Mouse (Mus musculus): ENCODE data around the gene Hmgxb4. TPM values are rescaled to one million over a fixed set of nuclear protein-coding genes. Genes with fewer than 3 reads are reported as not detected.
A peak's percentile ranks its signal among the peaks of the same experiment; 100 is the strongest.

The Hmgxb4 gene
- polyA plus RNA-seq, 1 experiment from 2014 or later: 47.9 TPM

DNA sequence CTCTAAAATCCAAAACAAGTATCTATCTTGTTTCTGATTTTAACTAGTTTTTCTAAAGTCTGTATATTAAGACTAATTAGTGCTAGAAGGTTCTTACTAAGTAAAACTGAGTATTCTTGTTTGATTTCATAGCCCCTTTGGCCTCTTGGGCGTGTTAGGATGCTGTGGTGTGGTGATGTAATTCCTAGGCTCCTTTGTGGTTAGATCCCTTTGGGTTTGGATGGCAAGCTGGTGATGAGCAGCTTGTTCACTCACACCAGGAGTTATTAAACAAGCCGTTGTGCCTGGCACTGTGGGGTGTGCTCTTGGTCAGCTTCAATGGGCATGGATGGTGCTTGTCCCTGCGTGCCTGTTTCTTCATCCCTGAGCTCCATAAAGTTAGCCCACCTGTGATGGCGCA lies 60.2 kb downstream of the Hmgxb4 start:
- Histone ChIP-seq H3K27ac (replicated peaks) (no peak overlapping the region), H3K4me1 (no peaks in the 10 kb centered on the region), H3K4me2 (replicated peaks) (no peak overlapping the region), H3K9ac (replicated peaks) (no peak overlapping the region), H3K4me3 (no peak overlapping the region), H3K27me3 (no peaks in the 10 kb centered on the region), H3K36me3 (no peaks in the 10 kb centered on the region), H3K9me3 (no peaks in the 10 kb centered on the region)
- 90% methylated on average over 4 of the region's 4 CpGs for WGBS
- no peak for ATAC-seq (ENCODE audit: low FRiP score, low read depth)

DNA sequence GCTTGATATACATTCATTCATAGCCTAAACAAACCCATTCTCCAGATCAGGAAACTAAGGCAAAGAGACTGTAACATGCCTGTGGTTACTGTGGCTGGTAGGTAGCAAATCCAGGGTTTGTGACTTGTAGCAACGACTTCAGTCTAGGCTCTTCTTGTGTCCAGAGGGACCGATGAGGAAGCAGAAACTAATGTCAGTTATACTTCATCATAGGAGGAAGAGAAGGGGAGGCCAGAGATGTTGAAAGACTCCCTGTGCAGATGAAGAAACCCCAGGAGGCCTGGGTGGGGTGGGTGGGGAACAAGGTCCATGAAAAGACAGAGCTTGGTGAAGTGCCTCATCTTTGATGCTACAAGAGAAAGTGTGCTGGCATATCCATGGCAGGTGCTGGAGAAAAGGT lies 62.5 kb downstream of the Hmgxb4 start:
- Histone ChIP-seq H3K9me3 (no peaks in the 10 kb centered on the region), H3K27ac (replicated peaks) (no peak overlapping the region), H3K9ac (replicated peaks) (no peak overlapping the region), H3K4me3 (no peak overlapping the region), H3K4me2 (replicated peaks) (no peak overlapping the region), H3K4me1 (no peaks in the 10 kb centered on the region), H3K27me3 (no peaks in the 10 kb centered on the region), H3K36me3 (no peaks in the 10 kb centered on the region)
- 93% methylated on average over 2 of the region's 2 CpGs for WGBS
- no peak for ATAC-seq (ENCODE audit: low FRiP score, low read depth)

DNA sequence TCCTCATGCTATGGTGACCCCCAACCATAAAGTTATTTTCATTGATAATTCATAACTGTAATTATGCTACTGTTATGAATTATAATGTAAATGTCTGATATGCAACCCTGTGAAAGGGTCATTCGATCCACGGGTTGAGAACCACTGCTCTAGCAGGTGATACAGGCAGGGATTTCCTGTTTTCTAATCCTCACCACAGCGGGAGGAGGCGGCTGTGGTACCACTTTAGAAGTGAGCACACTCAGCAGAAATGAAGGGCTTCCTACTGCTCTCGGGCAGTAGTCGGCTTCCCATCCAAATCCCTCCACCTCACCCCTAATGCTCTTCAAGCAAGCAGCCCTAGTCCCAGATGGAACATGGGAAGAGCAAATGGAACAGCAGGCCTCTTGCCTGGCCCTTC lies 66.9 kb downstream of the Hmgxb4 start:
- ATAC-seq (ENCODE audit: low FRiP score, low read depth): no peak
- Histone ChIP-seq H3K4me1 (no peaks in the 10 kb centered on the region), H3K9ac (replicated peaks) (no peak overlapping the region), H3K4me2 (replicated peaks) (no peak overlapping the region), H3K27me3 (no peaks in the 10 kb centered on the region), H3K9me3 (no peaks in the 10 kb centered on the region), H3K4me3 (no peak overlapping the region), H3K36me3 (no peaks in the 10 kb centered on the region), H3K27ac (replicated peaks) (no peak overlapping the region)
- 73% methylated on average over 6 of the region's 6 CpGs for WGBS

DNA sequence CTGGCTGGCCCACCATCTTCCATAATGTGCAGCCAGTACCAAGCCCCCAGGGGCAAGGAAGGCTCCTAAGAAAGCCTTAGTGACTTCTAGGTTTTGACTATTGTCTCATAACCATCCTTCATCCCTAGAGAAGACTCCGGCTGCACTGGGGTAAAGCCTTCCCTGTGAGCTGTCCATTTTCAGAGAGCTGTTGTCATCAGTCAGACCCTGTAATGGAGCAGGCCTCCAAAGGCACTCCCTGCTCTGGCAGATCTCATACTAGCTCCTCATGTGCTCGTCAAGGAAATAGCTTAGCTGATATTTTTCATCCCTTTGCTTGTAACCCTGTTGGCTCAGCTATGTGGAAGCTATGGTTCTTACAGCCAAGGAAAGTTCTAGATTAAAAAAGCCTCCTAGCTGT lies 67.7 kb downstream of the Hmgxb4 start:
- 87% methylated on average over 2 of the region's 2 CpGs for WGBS
- Histone ChIP-seq H3K27ac (replicated peaks) (no peak overlapping the region), H3K27me3 (no peaks in the 10 kb centered on the region), H3K4me2 (replicated peaks) (no peak overlapping the region), H3K4me3 (no peak overlapping the region), H3K9me3 (no peaks in the 10 kb centered on the region), H3K36me3 (no peaks in the 10 kb centered on the region), H3K4me1 (no peaks in the 10 kb centered on the region), H3K9ac (replicated peaks) (no peak overlapping the region)
- no peak for ATAC-seq (ENCODE audit: low FRiP score, low read depth)

DNA sequence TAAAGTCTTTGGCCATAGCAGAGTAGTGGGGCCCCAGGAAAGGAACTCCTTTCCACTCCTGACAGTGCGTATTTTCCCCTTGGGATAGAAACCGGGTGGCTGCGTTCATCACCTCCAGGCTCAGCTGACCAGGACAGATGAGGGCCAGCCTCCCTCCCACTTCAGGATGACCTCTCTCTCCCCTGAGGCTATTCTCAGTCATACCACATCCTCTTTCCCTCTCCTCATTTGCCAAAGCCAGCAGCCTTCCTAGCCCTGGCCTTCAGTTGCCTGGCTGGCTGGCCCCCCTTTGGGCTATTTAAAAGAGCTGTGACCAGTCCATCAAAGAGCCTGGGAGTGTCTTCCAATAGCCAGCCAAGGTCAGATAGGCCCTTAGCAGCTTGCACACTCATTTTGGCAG lies 70.1 kb downstream of the Hmgxb4 start:
- Histone ChIP-seq H3K4me3 (no peak overlapping the region), H3K36me3 (no peaks in the 10 kb centered on the region; the same call in 1 of the 2 replicates), H3K9ac (replicated peaks) (no peak overlapping the region), H3K4me1 (no peaks in the 10 kb centered on the region), H3K4me2 (replicated peaks) (no peak overlapping the region), H3K27ac (replicated peaks) (no peak overlapping the region), H3K27me3 (no peaks in the 10 kb centered on the region), H3K9me3 (no peaks in the 10 kb centered on the region)
- 90% methylated on average over 3 of the region's 3 CpGs for WGBS
- no peak for ATAC-seq (ENCODE audit: low FRiP score, low read depth)

DNA sequence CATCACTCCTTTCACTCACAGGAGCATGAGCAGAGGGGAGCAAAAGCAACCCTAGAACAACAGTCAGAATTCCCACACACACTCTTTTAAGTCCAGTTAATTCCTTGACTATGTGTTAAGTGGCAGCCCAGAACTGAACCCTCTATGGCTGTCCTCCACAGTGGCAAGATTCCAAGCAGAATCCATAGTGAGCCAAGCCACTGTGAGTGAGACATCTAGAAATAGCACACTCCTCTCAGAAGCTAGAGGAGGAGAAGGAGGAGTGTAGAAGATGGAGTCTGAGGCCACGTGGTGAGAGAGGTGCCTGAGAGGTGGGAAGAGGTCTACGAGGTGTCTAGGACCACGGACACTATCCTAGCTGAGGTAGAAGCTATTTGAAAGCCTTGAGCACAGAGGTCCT lies 71.6 kb downstream of the Hmgxb4 start:
- WGBS: 93% methylated on average over 3 of the region's 3 CpGs

DNA sequence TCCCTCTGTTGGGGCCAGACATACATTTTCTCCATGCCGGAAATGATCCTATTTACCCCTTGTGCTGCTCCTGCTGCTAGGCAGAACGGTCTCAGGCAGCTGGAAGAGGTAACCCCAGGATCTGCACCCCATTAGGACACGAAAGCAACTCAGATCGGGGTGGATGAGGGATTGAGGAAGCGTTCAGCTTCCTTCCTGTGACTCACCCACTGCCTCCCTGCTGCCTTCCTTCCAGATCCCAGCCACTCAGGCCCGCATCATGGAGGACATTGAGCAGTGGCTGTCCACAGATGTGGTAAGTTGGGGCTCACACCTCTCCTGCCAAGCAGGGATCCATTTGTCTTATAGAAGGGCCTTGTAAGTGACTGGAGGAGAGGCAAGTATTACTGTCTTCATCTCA lies 74.1 kb downstream of the Hmgxb4 start:
- no peak overlapping the region for H3K4me2 ChIP-seq (replicated peaks)
- no peaks in the 10 kb centered on the region; the same call in 1 of the 2 replicates for H3K36me3 ChIP-seq
- 82% methylated on average over 6 of the region's 6 CpGs for WGBS
- no peak overlapping the region for H3K27ac ChIP-seq (replicated peaks)
- H3K27me3 ChIP-seq: 0 out of 2 replicates have a peak, but pooled peaks cover 3% of the 10 kb centered on the region
- H3K9ac ChIP-seq (replicated peaks): no peak overlapping the region
- H3K4me1 ChIP-seq: no peaks in the 10 kb centered on the region
- H3K4me3 ChIP-seq: no peak overlapping the region
- no peak for ATAC-seq (ENCODE audit: low FRiP score, low read depth)
- no peaks in the 10 kb centered on the region for H3K9me3 ChIP-seq

More for the DNA sequence above, 71.6 kb downstream of the Hmgxb4 start:
- Histone ChIP-seq H3K4me1 (no peaks in the 10 kb centered on the region), H3K9me3 (no peaks in the 10 kb centered on the region), H3K36me3 (no peaks in the 10 kb centered on the region; the same call in 1 of the 2 replicates), H3K27me3 (no peaks in the 10 kb centered on the region), H3K27ac (replicated peaks) (no peak overlapping the region), H3K4me3 (no peak overlapping the region), H3K9ac (replicated peaks) (no peak overlapping the region), H3K4me2 (replicated peaks) (no peak overlapping the region)
- ATAC-seq (ENCODE audit: low FRiP score, low read depth): no peak

DNA sequence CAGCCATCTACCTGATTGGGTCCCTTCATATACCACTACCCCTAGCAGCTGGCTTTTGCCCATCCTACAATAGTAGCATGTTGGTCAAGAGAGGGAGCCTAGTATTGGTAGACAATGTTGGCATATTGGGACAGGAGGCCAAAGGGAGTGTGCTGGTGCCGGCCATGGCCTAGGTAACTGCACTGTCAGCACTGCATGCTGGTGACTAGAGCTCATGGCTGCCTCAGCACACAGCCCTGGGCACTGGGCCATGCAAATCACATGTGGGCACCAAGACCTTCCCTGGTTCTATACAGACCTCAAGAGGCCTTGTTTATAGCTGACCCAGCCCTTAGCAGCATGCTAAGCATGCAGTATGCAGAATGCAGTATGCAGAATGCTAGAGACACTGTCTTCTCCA lies 77.1 kb downstream of the Hmgxb4 start:
- Histone ChIP-seq H3K4me1 (no peaks in the 10 kb centered on the region), H3K4me2 (replicated peaks) (no peak overlapping the region), H3K4me3 (no peak overlapping the region), H3K36me3 (no peaks in the 10 kb centered on the region; the same call in 1 of the 2 replicates), H3K9ac (replicated peaks) (no peak overlapping the region), H3K9me3 (no peaks in the 10 kb centered on the region), H3K27me3 (0 out of 2 replicates have a peak, but pooled peaks cover 3% of the 10 kb centered on the region), H3K27ac (replicated peaks) (no peak overlapping the region)
- WGBS: 57% methylated on average over 1 of the region's 1 CpGs
- no peak for ATAC-seq (ENCODE audit: low FRiP score, low read depth)

DNA sequence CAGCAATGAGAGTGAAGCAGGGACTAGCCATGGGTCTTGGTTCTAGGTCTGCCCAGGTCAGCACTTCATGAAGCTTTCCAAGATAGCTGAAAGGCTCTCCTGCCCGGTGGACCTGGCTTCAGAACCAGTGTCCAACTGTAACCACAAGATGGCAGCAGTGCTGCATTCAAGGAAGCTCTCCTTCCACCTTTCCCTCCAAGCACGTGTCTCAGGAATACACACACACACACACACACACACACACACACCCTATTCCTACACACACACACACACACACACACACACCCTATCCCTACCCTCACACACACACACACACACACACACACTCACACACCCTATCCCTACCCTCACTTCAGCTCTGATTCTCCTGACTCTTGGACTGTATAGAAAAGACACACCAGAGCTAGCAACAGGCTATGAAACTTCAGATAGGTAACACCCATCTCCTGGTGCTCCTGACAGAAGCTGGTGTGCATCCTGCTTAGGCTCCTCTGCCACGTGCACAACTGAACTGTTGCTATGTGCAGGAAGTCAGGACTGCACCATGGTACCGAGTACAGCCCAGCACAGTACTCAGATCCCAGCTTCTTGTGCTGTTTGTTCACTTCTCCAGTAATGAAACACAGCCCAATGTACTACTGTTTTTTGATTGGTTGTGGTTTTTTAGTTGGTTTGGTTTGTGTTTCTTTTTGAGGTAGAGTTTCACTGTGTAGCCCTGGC lies 78.6 kb downstream of the Hmgxb4 start:
- Histone ChIP-seq H3K9ac (replicated peaks) (no peak overlapping the region), H3K4me3 (no peak overlapping the region), H3K27ac (replicated peaks) (no peak overlapping the region), H3K9me3 (no peaks in the 10 kb centered on the region), H3K4me1 (no peaks in the 10 kb centered on the region), H3K27me3 (0 out of 2 replicates have a peak, but pooled peaks cover 3% of the 10 kb centered on the region), H3K4me2 (replicated peaks) (no peak overlapping the region), H3K36me3 (no peaks in the 10 kb centered on the region; the same call in 1 of the 2 replicates)
- 32% methylated on average over 4 of the region's 4 CpGs for WGBS
- peak; percentile 82 for ATAC-seq (ENCODE audit: low FRiP score, low read depth)

DNA sequence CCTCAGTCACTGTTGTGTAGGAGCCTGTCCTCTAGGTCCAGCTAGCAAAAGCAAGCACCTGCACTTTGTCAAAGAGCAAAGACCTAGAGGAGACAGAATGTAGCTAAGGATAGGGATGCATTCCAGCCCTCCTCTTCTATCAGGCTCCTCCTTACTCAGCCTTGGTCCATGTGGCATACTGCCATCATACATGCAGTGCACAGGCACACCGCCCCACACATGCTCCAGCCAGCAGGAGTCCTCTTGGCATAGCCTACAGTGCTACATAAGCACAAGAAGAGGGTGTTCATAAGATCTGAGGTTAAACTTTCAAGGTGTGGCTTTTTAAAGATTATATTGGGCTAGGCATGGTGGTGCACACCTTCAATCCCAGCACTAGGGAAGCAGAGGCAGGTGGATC lies 81.7 kb downstream of the Hmgxb4 start:
- Histone ChIP-seq H3K4me3 (no peak overlapping the region), H3K9me3 (no peaks in the 10 kb centered on the region), H3K4me1 (no peaks in the 10 kb centered on the region), H3K27ac (replicated peaks) (no peak overlapping the region), H3K36me3 (no peaks in the 10 kb centered on the region), H3K9ac (replicated peaks) (no peak overlapping the region), H3K4me2 (replicated peaks) (no peak overlapping the region), H3K27me3 (0 out of 2 replicates have a peak, but pooled peaks cover 3% of the 10 kb centered on the region)
- 83% methylated on average over 1 of the region's 1 CpGs for WGBS
- ATAC-seq (ENCODE audit: low FRiP score, low read depth): no peak

DNA sequence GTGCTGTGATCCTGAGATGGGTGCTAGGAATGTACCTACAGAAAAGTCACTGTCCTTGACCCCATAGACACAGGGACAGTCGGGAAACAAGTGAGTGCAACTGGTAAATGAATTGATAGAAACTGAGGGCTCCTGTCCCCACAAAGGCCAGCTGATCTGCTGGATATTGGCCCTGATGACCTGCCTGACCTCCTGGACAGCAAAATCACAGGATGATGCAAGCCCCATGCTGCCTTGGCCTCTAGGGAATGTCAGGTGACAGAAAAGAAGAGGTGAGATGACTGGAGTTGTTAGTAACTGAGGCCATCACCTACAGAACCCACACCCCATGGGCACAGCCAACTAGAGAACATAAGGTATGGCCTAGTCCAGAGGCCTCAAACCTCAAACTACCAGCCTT lies 85.1 kb downstream of the Hmgxb4 start:
- H3K9me3 ChIP-seq: no peaks in the 10 kb centered on the region
- H3K4me1 ChIP-seq: no peaks in the 10 kb centered on the region
- no peak overlapping the region for H3K27ac ChIP-seq (replicated peaks)
- H3K4me3 ChIP-seq: no peak overlapping the region
- no peaks in the 10 kb centered on the region for H3K36me3 ChIP-seq
- ATAC-seq (ENCODE audit: low FRiP score, low read depth): no peak
- H3K4me2 ChIP-seq (replicated peaks): no peak overlapping the region
- peaks cover 4% of the 10 kb centered on the region; the same call in 1 of the 2 replicates for H3K27me3 ChIP-seq
- WGBS: 52% methylated on average over 1 of the region's 1 CpGs
- no peak overlapping the region for H3K9ac ChIP-seq (replicated peaks)

DNA sequence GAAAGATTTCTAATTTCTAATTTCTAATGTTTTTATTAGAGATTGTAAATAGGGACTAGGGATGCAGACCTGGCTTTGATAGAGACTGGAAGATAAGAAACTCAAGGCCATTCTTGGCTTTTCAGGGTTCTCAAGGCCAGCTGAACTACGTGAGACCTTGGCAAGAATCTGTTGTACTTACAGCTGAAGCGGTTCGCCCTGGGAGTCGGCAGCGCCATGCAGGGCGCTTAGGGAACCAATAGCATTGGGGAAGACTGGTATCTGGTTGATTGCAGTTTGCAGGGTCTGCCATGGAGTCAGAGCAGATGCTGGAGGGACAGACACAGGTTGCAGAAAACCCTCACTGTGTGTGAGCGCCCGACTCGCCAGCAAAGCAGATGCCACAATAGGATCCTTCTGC lies 85.7 kb downstream of the Hmgxb4 start:
- H3K4me3 ChIP-seq: no peak overlapping the region
- no peak overlapping the region for H3K27ac ChIP-seq (replicated peaks)
- ATAC-seq (ENCODE audit: low FRiP score, low read depth): no peak
- peaks cover 4% of the 10 kb centered on the region; the same call in 1 of the 2 replicates for H3K27me3 ChIP-seq
- H3K36me3 ChIP-seq: no peaks in the 10 kb centered on the region
- 95% methylated on average over 9 of the region's 9 CpGs for WGBS
- H3K4me1 ChIP-seq: 0 out of 2 replicates have a peak, but pooled peaks cover 6% of the 10 kb centered on the region
- no peak overlapping the region for H3K9ac ChIP-seq (replicated peaks)
- H3K4me2 ChIP-seq (replicated peaks): no peak overlapping the region
- no peaks in the 10 kb centered on the region for H3K9me3 ChIP-seq

Data from midbrain, embryonic 12.5 days (tissue).